Mouse (Mus musculus): ENCODE results near the gene Ciart.

DNA sequence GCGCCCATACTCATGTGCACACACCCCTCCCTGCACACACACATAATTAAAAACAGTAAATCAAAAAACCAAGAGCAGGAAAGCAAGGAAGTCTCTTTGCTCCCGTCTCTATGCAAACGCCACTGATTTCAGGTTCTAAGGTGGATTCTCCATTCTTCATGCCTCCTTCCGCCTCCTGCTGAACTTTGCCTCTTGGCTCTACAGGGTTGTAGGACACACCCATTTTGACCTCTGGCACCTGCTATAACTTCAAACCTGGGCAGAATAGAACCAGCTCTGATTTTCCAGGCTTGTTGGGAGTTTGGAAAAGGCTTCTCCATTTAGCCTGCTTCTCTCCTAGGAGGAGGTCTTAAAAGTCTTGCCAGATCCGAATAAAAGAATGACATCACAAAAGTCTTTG lies 2.3 kb upstream of the Ciart start:
- TF ChIP-seq EP300 (IDR thresholded peaks at IDR 0.05; ENCODE audit: low read depth) = no peak
- no peak for TF ChIP-seq CTCF (IDR thresholded peaks at IDR 0.05; ENCODE audit: low read depth)
